Mouse (Mus musculus): ENCODE measurements at regions not wholly inside any gene's neighbourhood (a gene's known extent, or its start where the extent isn't known, plus 50 kb on each side); places are given as distances from the start of the nearest gene placed in this dataset.
"Not testable (repeated sequence)": the region's sequence is repeated elsewhere in the genome, so short reads cannot be mapped to it uniquely, and the experiment has no call there.

DNA sequence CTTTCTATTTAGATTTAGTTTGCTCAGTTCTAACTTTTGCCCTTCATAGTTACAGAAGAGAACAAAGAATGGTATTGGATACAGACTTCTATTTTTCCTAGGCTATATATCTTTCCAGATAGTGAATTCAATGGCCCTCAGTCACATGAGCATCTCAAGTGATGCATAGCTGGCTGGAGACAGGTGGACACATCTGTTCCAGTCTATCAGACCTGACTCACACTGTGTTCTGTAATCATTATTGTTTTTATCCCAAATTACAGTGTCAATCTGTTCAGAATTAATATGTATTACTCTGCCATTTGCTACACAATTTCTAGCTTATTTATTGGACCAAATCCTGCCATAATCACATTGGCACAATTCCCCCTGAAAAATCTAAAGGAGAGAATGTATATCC lies 298.0 kb upstream of the Foxg1 start:
- Histone ChIP-seq H3K4me1 (ENCODE audit: control insufficient read depth, insufficient read depth, low read length) (no peaks in the 10 kb centered on the region), H3K9ac (ENCODE audit: low read depth, low read length) (no peak overlapping the region), H3K9me3 (replicated peaks; ENCODE audit: control insufficient read depth, low read length, poor library complexity, severe bottlenecking) (no peaks in the 10 kb centered on the region), H3K27me3 (ENCODE audit: control insufficient read depth, insufficient read depth, low read depth, low read length) (no peaks in the 10 kb centered on the region), H3K4me3 (ENCODE audit: low read depth, low read length) (no peak overlapping the region), H3K27ac (ENCODE audit: low read length) (no peak overlapping the region), H3K36me3 (ENCODE audit: control insufficient read depth, insufficient read depth, low read length) (no peaks in the 10 kb centered on the region), H3K4me2 (ENCODE audit: low read length) (no peak overlapping the region)
- no peak for ATAC-seq

DNA sequence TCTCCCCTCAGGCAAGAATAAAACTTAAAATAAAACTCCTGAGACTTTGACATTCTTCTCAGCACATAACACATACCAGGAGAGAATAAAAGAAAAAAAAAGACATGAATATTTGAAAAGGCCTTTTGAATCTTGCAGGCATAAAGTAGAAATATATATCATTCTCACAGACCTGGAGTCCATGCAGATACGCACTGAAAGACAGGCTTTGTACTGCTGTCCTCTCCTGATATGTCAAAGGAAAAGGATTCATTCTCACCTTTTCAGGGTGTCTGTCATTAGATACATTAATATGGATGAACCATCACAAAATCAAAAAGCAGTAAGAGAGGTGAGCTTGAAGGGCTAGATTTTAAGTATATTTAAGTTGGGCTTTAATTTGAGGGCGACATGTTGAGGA lies 296.4 kb upstream of the Foxg1 start:
- H3K9ac ChIP-seq (ENCODE audit: low read depth, low read length) = no peak overlapping the region
- peak; percentile 71 for ATAC-seq
- no peak overlapping the region for H3K27ac ChIP-seq (ENCODE audit: low read length)
- no peaks in the 10 kb centered on the region for H3K4me1 ChIP-seq (ENCODE audit: control insufficient read depth, insufficient read depth, low read length)
- H3K9me3 ChIP-seq (replicated peaks; ENCODE audit: control insufficient read depth, low read length, poor library complexity, severe bottlenecking) = no peaks in the 10 kb centered on the region
- no peaks in the 10 kb centered on the region for H3K27me3 ChIP-seq (ENCODE audit: control insufficient read depth, insufficient read depth, low read depth, low read length)
- no peaks in the 10 kb centered on the region for H3K36me3 ChIP-seq (ENCODE audit: control insufficient read depth, insufficient read depth, low read length)
- WGBS = 58% methylated on average over 2 of the region's 2 CpGs
- H3K4me3 ChIP-seq (ENCODE audit: low read depth, low read length) = no peak overlapping the region
- no peak overlapping the region for H3K4me2 ChIP-seq (ENCODE audit: low read length)

DNA sequence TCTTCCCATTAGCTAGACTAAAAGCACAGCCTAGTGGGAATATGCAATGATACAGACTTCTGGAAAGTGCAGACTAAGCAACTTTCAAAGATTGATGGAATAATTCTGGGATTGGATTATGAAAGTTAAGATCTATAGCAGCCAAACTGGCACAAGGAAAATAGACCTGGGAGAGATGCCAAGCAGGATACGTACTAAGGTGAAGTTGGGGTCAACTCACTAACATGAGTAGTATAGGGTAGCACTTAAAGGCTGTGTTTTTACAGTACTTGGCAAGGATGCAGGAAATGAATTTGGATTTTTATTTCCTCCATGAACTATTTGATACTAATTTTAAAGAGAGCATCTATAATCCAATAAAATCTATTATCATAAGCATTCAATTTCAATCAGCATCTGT lies 292.3 kb upstream of the Foxg1 start:
- no peak for ATAC-seq
- Histone ChIP-seq H3K4me3 (ENCODE audit: low read depth, low read length) (no peak overlapping the region), H3K27me3 (ENCODE audit: control insufficient read depth, insufficient read depth, low read depth, low read length) (no peaks in the 10 kb centered on the region), H3K36me3 (ENCODE audit: control insufficient read depth, insufficient read depth, low read length) (no peaks in the 10 kb centered on the region), H3K4me1 (ENCODE audit: control insufficient read depth, insufficient read depth, low read length) (no peaks in the 10 kb centered on the region), H3K9me3 (replicated peaks; ENCODE audit: control insufficient read depth, low read length, poor library complexity, severe bottlenecking) (no peaks in the 10 kb centered on the region), H3K9ac (ENCODE audit: low read depth, low read length) (no peak overlapping the region), H3K4me2 (ENCODE audit: low read length) (no peak overlapping the region), H3K27ac (ENCODE audit: low read length) (no peak overlapping the region)
- 89% methylated on average over 1 of the region's 1 CpGs for WGBS

DNA sequence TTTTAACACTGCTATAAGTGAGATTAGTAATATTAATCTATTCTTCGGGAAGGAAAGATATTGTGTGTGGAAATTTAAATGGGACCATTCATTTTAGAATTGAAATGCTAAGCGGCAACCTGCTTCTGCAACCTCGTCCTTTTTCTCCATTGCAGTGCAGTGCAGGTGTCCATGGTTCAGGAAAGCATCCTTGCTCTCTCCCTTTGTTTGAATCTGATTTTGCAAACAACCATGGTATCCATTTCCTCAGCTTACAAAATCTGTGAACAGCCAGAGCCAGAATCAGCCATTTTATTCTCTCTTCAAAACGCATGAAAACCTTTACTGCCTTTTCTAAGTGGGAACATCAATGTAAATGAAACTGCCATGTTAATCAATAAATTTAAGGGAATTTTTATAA lies 276.5 kb upstream of the Foxg1 start:
- Histone ChIP-seq H3K9ac (ENCODE audit: low read depth, low read length) (peak overlapping the region; percentile 46), H3K27me3 (ENCODE audit: control insufficient read depth, insufficient read depth, low read depth, low read length) (no peaks in the 10 kb centered on the region), H3K27ac (ENCODE audit: low read length) (peak overlapping the region; percentile 89), H3K4me3 (ENCODE audit: low read depth, low read length) (no peak overlapping the region), H3K4me1 (ENCODE audit: control insufficient read depth, insufficient read depth, low read length) (peaks cover 15% of the 10 kb centered on the region), H3K36me3 (ENCODE audit: control insufficient read depth, insufficient read depth, low read length) (no peaks in the 10 kb centered on the region), H3K4me2 (ENCODE audit: low read length) (no peak overlapping the region), H3K9me3 (replicated peaks; ENCODE audit: control insufficient read depth, low read length, poor library complexity, severe bottlenecking) (no peaks in the 10 kb centered on the region)
- WGBS = 41% methylated on average over 4 of the region's 4 CpGs
- ATAC-seq = peak; percentile 44; the same call in 1 of the 2 replicates

DNA sequence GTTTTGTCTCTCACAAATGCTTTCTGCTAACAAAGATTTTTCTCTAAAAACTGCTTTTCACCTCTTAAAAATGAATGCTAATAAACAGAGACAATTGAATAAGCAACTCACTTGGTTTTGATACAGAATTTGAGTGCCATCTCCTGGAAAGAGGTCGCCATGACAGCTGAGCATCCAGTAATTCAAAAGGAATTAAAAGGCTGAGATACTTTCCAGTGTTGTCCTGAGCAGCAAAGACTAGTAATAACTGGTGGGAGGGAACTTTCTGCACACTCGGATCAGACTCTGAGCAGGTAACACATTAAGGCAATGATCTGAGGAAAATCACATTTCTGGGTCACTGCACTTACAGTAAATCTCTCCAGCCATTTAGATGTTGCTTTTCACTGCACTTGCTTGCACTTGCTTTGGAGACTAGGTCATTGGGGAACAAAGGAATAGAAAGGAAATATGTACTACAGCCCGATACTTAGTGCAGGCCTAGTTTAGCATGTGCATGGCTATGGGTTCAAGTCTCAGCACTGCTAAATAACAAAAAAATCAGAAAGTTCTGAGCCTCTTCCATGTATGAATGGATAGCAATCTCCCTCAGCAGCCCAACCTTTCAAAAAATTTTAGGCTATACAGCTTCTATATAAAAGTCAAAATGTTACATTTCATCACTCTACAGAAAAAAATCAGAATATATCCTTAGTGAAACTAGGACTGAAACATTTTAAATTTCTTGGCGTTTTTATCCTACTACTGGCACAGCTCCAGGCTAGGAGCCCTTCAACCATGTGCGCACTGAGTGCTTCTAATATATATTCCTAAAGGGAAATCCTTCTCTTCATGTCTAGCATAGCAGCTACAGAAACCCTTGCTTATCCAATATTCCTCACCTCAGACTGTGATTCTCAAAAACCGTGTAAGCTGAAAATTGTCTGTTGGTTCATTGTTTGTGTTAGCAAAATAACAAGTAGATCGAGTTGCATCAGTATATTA lies 275.8 kb upstream of the Foxg1 start:
- peak; percentile 83 for ATAC-seq
- H3K27ac ChIP-seq (ENCODE audit: low read length) = peak overlapping the region; percentile 66
- 44% methylated on average over 7 of the region's 7 CpGs for WGBS

DNA sequence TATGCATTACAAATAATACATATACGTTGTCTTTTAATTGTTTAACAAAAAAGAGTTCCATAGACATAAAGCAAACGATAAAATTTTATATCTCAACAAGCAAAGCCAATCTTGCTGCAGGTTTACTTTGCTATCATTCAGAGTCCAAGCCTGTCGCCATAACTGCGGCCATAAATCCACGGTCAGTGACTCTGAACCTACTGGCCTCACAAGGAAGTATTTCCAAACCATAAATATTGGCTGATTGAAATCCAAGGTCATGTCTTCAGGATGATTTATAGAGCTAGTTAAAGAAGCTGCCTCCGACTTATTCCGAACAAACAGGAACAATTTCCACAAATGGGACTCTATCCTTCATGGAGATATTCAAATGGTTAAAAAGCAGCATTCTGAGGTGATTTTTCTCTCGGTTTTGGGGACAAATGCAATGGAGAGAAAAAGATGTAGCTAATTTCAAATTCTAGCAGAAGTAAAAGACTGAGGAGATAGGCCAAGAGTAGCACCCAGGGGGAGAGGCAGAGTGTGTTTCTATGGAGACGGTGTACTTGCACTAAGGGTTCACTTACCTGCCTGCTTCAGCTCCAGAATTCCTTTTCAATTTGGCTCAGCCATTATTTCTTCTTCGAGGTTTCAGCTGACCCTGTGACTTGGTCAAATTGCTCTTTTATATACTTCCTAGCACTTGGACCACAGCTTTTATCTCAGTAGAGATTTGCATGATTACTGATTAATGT lies 274.9 kb upstream of the Foxg1 start:
- Histone ChIP-seq H3K9ac (ENCODE audit: low read depth, low read length) (no peak overlapping the region), H3K27me3 (ENCODE audit: control insufficient read depth, insufficient read depth, low read depth, low read length) (no peaks in the 10 kb centered on the region), H3K9me3 (replicated peaks; ENCODE audit: control insufficient read depth, low read length, poor library complexity, severe bottlenecking) (no peaks in the 10 kb centered on the region), H3K4me2 (ENCODE audit: low read length) (no peak overlapping the region), H3K27ac (ENCODE audit: low read length) (peak overlapping the region; percentile 31; the same call in 1 of the 2 replicates), H3K36me3 (ENCODE audit: control insufficient read depth, insufficient read depth, low read length) (no peaks in the 10 kb centered on the region), H3K4me1 (ENCODE audit: control insufficient read depth, insufficient read depth, low read length) (peaks cover 15% of the 10 kb centered on the region), H3K4me3 (ENCODE audit: low read depth, low read length) (no peak overlapping the region)
- ATAC-seq = no peak
- 74% methylated on average over 10 of the region's 10 CpGs for WGBS

More for the DNA sequence above, 275.8 kb upstream of the Foxg1 start:
- Histone ChIP-seq H3K9me3 (replicated peaks; ENCODE audit: control insufficient read depth, low read length, poor library complexity, severe bottlenecking) (no peaks in the 10 kb centered on the region), H3K9ac (ENCODE audit: low read depth, low read length) (peak overlapping the region; percentile 31; the same call in 1 of the 2 replicates), H3K4me2 (ENCODE audit: low read length) (no peak overlapping the region), H3K36me3 (ENCODE audit: control insufficient read depth, insufficient read depth, low read length) (no peaks in the 10 kb centered on the region), H3K4me3 (ENCODE audit: low read depth, low read length) (no peak overlapping the region), H3K27me3 (ENCODE audit: control insufficient read depth, insufficient read depth, low read depth, low read length) (no peaks in the 10 kb centered on the region), H3K4me1 (ENCODE audit: control insufficient read depth, insufficient read depth, low read length) (peaks cover 15% of the 10 kb centered on the region)

DNA sequence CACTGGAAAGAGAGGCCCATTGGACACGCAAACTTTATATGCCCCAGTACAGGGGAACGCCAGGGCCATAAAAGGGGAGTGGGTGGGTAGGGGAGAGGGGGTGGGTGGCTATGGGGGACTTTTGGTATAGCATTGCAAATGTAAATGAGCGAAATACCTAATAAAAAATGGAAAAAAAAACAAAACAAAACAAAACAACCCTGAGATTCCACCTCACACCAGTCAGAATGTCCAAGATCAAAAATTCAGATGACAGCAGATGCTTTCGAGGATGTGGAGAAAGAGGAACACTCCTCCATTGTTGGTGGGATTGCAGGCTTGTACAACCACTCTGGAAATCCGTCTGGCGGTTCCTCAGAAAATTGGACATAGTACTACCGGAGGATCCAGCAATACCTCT lies 251.4 kb upstream of the Foxg1 start:
- H3K9ac ChIP-seq (ENCODE audit: low read depth, low read length); H3K27me3 ChIP-seq (ENCODE audit: control insufficient read depth, insufficient read depth, low read depth, low read length); H3K9me3 ChIP-seq (replicated peaks; ENCODE audit: control insufficient read depth, low read length, poor library complexity, severe bottlenecking); H3K4me3 ChIP-seq (ENCODE audit: low read depth, low read length); H3K4me2 ChIP-seq (ENCODE audit: low read length); H3K4me1 ChIP-seq (ENCODE audit: control insufficient read depth, insufficient read depth, low read length); H3K36me3 ChIP-seq (ENCODE audit: control insufficient read depth, insufficient read depth, low read length); H3K27ac ChIP-seq (ENCODE audit: low read length); ATAC-seq: not testable (repeated sequence)
- 87% methylated on average over 2 of the region's 7 CpGs for WGBS

DNA sequence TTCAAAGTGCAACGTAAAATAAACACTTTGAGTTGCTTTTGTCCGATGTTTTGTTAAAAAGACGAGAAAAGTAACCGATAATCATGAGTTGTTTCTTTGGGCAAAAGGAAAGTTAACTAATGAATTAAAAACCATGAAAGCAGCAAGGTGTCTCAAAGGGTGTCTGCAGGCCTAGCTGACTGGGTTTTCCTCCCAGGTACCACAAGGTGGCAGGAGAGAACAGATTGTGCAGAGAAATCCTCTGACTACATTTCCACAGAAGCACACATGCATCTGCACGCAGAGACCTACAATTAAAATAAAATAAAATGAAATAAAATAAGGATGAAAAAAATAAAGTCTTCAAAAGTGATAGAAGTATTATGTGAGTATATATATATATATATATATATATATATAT lies 212.4 kb upstream of the Foxg1 start:
- 55% methylated on average over 5 of the region's 5 CpGs for WGBS
- Histone ChIP-seq H3K9me3 (replicated peaks; ENCODE audit: control insufficient read depth, low read length, poor library complexity, severe bottlenecking) (no peaks in the 10 kb centered on the region), H3K36me3 (ENCODE audit: control insufficient read depth, insufficient read depth, low read length) (no peaks in the 10 kb centered on the region), H3K4me3 (ENCODE audit: low read depth, low read length) (no peak overlapping the region), H3K4me2 (ENCODE audit: low read length) (no peak overlapping the region), H3K27me3 (ENCODE audit: control insufficient read depth, insufficient read depth, low read depth, low read length) (no peaks in the 10 kb centered on the region), H3K4me1 (ENCODE audit: control insufficient read depth, insufficient read depth, low read length) (no peaks in the 10 kb centered on the region), H3K27ac (ENCODE audit: low read length) (no peak overlapping the region), H3K9ac (ENCODE audit: low read depth, low read length) (no peak overlapping the region)
- ATAC-seq = peak; percentile 77; the same call in 1 of the 2 replicates
